Mouse (Mus musculus): Measurements from ENCODE around the gene Spata32. TPM values are rescaled to one million over a fixed set of nuclear protein-coding genes. Genes with fewer than 3 reads are reported as not detected.

Gene Spata32
- polyA plus RNA-seq, 1 experiment from 2014 or later, result not detected

DNA sequence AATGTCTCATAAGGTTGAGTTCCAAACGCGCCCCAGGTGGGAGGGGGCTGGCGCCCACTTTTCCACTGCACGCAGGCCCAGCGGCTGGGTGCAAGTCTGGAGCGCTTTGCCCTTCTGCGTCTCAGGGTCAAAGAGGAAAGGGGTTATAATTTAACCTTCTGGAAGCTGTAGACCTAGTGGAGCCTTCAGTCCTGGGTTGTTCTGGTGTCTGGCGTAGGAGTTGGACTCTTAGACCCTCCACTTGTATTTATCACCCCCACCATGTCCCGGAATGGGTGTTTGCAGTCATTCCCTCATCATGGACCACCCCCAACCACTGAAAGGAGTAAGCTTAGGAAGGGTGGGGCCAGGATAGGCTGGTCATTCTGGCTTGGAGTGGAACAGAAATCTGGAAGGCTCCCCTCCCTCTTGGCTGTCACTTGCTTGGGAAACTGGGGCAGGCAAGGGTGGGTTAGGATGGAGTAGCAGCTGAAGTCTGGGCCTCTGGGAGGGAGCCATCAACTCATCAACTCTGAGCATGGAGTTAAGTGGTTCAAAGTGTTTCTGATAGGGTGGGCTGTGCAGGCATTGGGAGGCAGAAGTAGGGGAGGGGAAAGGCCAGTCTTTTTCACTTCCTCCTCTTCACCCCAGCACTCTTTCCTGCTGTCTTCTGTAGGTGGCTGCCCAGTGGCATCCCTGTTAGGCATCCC lies 46.4 kb downstream of the Spata32 start:
- no peaks in the 10 kb centered on the region for H3K36me3 ChIP-seq
- 35% methylated on average over 9 of the region's 9 CpGs for WGBS
- no peak overlapping the region for H3K27ac ChIP-seq
- H3K9ac ChIP-seq, result no peak overlapping the region
- H3K27me3 ChIP-seq, result peaks cover 49% of the 10 kb centered on the region
- no peak for ATAC-seq (ENCODE audit: borderline replicate concordance, extremely low read depth, low FRiP score, low TSS enrichment)
- H3K9me3 ChIP-seq, result no peaks in the 10 kb centered on the region
- peaks cover 12% of the 10 kb centered on the region for H3K4me1 ChIP-seq
- H3K4me2 ChIP-seq, result peak overlapping the region; percentile 98
- H3K4me3 ChIP-seq, result peak overlapping the region; percentile 54

DNA sequence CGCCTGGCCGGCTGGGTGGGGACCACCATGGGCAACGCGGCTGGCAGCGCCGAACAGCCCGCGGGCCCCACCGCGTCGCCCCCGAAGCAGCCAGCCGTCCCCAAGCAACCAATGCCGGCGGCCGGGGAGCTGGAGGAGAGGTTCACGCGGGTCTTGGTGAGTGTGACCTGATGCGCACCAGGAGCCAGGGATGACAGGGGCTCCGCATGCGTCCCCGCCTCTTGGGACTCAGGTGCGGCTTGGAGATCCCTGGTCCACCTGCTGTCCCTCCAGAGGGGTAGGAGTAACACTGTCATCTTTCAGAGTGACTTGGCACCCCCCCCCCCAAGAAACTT lies 47.0 kb downstream of the Spata32 start:
- WGBS, result 2% methylated on average over 23 of the region's 23 CpGs
- Histone ChIP-seq H3K27me3 (peaks cover 49% of the 10 kb centered on the region), H3K9me3 (no peaks in the 10 kb centered on the region), H3K4me2 (peak overlapping the region; percentile 98), H3K27ac (no peak overlapping the region), H3K4me1 (peaks cover 12% of the 10 kb centered on the region), H3K4me3 (peak overlapping the region; percentile 54), H3K36me3 (no peaks in the 10 kb centered on the region), H3K9ac (peak overlapping the region; percentile 36)
- no peak for ATAC-seq (ENCODE audit: borderline replicate concordance, extremely low read depth, low FRiP score, low TSS enrichment)

DNA sequence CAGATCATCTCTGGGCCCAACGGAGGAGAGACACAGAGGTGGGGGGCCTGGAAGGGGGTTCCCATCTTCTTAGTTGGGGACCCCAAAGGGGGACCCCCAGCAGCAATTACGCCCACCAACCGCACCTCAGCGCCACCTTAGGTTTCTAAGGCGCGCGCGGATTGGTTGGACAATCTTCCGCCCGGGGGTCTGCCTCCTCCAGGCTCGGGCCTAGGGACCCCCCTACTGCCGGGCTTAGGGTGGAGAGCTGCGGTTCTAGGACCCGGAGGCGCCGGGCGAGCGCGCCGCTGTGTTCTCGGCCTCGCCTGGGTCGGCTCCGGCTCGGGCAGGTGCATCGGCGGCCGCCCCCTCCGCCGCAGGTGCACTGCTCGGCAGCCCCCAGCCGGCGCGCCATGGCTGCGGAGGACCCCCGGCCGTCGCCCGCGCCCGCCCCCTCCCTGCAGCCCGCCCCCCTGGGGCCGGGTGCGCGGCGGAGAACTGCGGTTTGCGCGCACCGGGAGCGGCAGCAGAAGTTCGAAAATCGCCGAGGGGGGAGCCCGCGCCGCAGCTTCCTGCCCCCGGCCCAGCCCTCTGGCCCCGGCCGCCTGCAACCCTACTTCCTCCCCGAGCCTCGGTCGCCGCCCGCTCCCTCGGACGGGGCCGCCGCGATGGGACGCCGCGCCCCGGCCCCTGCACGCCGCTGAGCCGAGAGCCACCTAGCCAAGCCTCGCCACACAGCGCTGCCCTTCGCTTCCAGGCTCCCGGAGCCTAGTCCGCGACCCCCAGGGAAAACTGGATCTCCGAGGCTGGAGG lies 47.5 kb downstream of the Spata32 start, which contains the start of gene Fmnl1:
TSS of gene Fmnl1 (plus strand) at position 614 of the 792 bp plus-strand sequence.
- H3K27ac ChIP-seq, result no peak within 1 kb of the TSS
- peak within 1 kb of the TSS; percentile 54 for H3K4me3 ChIP-seq
- peaks cover 49% of the 10 kb centered on the region for H3K27me3 ChIP-seq
- H3K4me2 ChIP-seq, result peak within 1 kb of the TSS; percentile 98
- ATAC-seq (ENCODE audit: borderline replicate concordance, extremely low read depth, low FRiP score, low TSS enrichment), result peak; percentile 12; the same call in 1 of the 2 replicates
- peak within 1 kb of the TSS; percentile 36 for H3K9ac ChIP-seq
- WGBS, result 1% methylated on average over 61 of the region's 84 CpGs
- peaks cover 12% of the 10 kb centered on the region for H3K4me1 ChIP-seq
- H3K36me3 ChIP-seq, result no peaks in the 10 kb centered on the region
- no peaks in the 10 kb centered on the region for H3K9me3 ChIP-seq

DNA sequence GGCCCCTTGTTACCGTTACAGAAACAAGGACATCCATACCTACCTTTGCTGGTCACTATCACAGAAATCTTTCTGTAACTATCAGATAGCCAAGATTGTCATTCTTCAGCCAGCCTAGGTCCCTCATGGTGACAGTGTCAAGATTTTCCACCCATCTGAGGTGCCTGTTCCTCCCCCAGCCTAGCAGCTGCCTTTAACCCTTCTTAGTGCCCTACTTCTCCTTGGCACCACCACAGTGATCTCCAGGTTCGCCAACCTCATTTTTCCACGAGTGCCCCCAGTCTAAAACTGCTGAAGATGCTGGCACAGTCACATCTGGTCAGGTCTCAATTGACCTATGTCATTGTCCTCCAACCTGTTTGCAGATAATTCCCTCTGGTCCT lies 48.1 kb downstream of the Spata32 start:
- no peaks in the 10 kb centered on the region for H3K9me3 ChIP-seq
- peak overlapping the region; percentile 54 for H3K4me3 ChIP-seq
- no peak for ATAC-seq (ENCODE audit: borderline replicate concordance, extremely low read depth, low FRiP score, low TSS enrichment)
- no peak overlapping the region for H3K27ac ChIP-seq
- WGBS, result 37% methylated on average over 3 of the region's 3 CpGs
- no peaks in the 10 kb centered on the region for H3K36me3 ChIP-seq
- H3K4me1 ChIP-seq, result peaks cover 12% of the 10 kb centered on the region
- peaks cover 49% of the 10 kb centered on the region for H3K27me3 ChIP-seq
- H3K4me2 ChIP-seq, result peak overlapping the region; percentile 98
- H3K9ac ChIP-seq, result no peak overlapping the region

DNA sequence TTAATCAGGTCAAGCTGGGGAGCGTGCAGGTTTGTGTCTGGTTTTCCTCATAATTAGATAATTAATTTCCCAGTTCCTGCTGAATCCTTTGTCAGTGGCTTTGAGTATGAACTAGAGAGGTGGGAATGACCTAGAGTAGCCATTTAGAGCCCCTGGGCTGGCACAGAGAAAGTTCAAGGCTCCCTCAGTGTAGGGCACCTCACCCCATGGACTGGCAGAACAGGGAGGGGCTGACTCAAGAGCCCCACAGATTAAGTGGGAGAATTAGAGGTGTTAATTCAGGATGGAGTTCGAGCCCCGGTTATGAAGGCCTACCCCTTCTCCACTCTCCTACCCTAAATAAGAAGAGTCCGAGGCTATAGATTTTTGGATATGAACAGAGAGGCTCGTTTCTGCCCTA lies 48.6 kb downstream of the Spata32 start:
- WGBS, result 77% methylated on average over 5 of the region's 5 CpGs
- Histone ChIP-seq H3K4me3 (no peak overlapping the region), H3K9ac (no peak overlapping the region), H3K4me1 (peaks cover 12% of the 10 kb centered on the region), H3K4me2 (no peak overlapping the region), H3K9me3 (no peaks in the 10 kb centered on the region), H3K27me3 (peaks cover 49% of the 10 kb centered on the region), H3K27ac (no peak overlapping the region), H3K36me3 (no peaks in the 10 kb centered on the region)
- ATAC-seq (ENCODE audit: borderline replicate concordance, extremely low read depth, low FRiP score, low TSS enrichment), result no peak

DNA sequence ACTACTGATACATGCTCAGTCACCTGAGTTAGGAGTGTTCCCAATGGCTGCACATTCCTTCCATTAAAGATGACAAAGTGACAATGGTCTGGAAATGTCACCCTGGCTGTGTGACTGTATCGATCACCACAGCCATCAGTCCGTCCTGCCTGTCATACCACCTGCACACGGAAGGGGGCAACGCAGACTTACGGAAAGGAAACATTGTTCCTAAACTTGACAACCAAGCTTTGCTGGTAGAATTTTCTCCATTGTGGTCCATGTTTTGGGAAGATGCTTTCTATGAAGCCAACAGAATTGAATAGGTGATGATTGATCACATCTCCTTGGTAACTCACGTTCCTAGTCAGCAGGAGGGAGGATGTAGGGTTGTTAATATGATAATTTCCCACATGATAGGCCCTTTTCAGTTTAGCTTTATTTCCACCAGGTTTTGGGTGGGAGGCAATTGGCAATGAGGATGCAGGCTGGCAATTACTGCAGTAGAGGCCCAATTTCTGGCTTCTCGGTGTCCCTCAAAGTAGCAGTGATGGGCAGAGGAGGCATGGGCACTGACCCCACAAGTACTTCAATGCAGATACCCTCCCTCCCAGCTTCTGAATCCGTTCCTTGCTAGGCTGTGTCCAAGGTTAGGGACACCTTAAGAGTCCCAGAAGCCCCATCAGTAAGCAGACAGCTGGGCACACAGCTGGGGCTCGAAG lies 49.4 kb downstream of the Spata32 start:
- Histone ChIP-seq H3K4me3 (no peak overlapping the region), H3K27me3 (peaks cover 49% of the 10 kb centered on the region), H3K36me3 (no peaks in the 10 kb centered on the region), H3K4me2 (no peak overlapping the region), H3K4me1 (peaks cover 12% of the 10 kb centered on the region), H3K27ac (no peak overlapping the region), H3K9ac (no peak overlapping the region), H3K9me3 (no peaks in the 10 kb centered on the region)
- 19% methylated on average over 9 of the region's 9 CpGs for WGBS
- no peak for ATAC-seq (ENCODE audit: borderline replicate concordance, extremely low read depth, low FRiP score, low TSS enrichment)

DNA sequence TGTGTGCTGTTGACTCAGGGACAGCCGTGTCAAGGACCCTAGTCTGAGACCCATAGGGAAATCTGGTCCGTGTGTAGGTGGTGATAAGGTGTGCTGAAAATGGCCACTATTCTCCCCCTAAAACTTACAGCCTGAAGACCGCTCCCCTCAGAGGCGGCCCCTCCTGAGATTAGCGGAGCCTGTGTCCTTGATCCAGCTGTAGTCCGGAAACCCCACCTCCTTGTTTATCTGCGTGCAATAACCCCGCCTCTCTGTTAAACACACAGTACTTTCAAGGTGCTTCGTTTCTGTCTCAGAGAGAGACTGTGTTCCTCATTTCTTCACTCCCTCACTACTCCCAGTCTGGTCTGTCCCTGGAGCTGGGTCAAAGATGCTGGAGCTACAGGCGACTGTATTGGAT lies 53.8 kb downstream of the Spata32 start:
- no peak overlapping the region for H3K4me3 ChIP-seq
- no peak for ATAC-seq (ENCODE audit: borderline replicate concordance, extremely low read depth, low FRiP score, low TSS enrichment)

DNA sequence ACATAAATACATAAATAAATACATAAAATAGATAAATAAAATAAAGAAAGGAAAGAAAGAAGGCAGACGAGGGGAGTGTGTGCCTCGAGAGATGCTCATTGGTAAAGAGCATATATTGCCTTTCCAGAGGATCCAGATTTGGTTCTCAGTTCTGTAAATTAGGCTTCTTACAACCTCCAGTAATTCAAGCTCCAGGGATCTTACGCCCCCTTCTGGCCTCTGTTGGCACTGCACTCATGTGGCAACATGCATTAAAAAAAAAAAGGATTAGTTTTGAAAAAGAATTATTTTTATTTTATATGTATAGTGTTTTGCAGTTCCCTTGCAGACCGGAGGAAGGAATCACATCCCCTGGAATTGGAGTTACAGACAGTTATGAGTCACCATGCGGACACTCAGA lies 56.1 kb downstream of the Spata32 start:
- Histone ChIP-seq H3K4me1 (peaks cover 9% of the 10 kb centered on the region), H3K4me3 (no peak overlapping the region), H3K9ac (no peak overlapping the region), H3K27me3 (no peaks in the 10 kb centered on the region), H3K36me3 (no peaks in the 10 kb centered on the region), H3K27ac (no peak overlapping the region), H3K4me2 (no peak overlapping the region), H3K9me3 (no peaks in the 10 kb centered on the region)
- no peak for ATAC-seq (ENCODE audit: borderline replicate concordance, extremely low read depth, low FRiP score, low TSS enrichment)
- 86% methylated on average over 5 of the region's 5 CpGs for WGBS

More for the DNA sequence above, 53.8 kb downstream of the Spata32 start:
- Histone ChIP-seq H3K9me3 (no peaks in the 10 kb centered on the region), H3K36me3 (no peaks in the 10 kb centered on the region), H3K27ac (no peak overlapping the region), H3K4me2 (no peak overlapping the region), H3K4me1 (no peaks in the 10 kb centered on the region), H3K9ac (no peak overlapping the region), H3K27me3 (peaks cover 6% of the 10 kb centered on the region)
- 17% methylated on average over 10 of the region's 10 CpGs for WGBS

DNA sequence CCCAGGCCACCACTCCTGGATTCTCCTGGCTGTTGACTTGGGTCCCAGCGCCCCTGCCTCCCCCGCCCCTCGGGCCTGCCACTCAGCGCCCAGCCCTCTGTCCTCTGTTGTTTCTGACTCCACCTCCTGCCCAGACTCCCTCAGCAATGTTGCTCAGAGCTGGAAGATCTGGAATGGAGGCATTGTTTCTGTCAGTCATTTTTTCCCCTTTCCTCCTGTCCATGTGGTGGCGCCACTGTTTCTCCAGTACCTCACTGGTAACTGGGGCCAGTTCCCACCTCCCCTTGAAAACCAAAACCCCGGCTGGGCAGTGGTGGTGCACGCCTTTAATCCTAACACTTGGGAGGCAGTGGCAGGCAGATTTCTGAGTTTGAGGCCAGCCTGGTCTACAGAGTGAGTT lies 56.8 kb downstream of the Spata32 start:
- H3K4me1 ChIP-seq, result peaks cover 9% of the 10 kb centered on the region
- no peaks in the 10 kb centered on the region for H3K27me3 ChIP-seq
- WGBS, result 65% methylated on average over 7 of the region's 7 CpGs
- no peak overlapping the region for H3K4me2 ChIP-seq
- no peak overlapping the region for H3K4me3 ChIP-seq
- H3K9me3 ChIP-seq, result no peaks in the 10 kb centered on the region
- no peaks in the 10 kb centered on the region for H3K36me3 ChIP-seq
- no peak for ATAC-seq (ENCODE audit: borderline replicate concordance, extremely low read depth, low FRiP score, low TSS enrichment)
- H3K9ac ChIP-seq, result no peak overlapping the region
- H3K27ac ChIP-seq, result no peak overlapping the region

DNA sequence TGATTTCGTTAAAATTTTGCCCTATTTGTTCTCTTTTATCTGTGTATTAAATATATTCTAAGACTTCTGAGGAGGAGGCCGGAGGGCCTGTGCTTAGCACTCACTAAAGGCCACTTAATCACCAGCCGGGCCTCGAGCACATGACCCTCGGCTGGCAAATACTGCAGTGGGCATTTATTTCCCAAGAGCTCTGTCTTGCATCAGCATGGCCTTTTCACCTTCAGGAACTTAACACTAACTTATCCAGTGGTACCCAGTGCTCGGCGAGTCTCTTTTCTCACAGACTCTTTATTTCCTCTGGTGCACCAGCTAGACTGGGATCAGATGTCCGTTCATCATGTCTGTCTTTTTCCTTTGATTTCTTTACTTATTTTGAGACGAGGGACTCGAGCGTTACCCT lies 57.5 kb downstream of the Spata32 start:
- Histone ChIP-seq H3K9me3 (no peaks in the 10 kb centered on the region), H3K9ac (no peak overlapping the region), H3K27me3 (no peaks in the 10 kb centered on the region), H3K27ac (no peak overlapping the region), H3K4me3 (no peak overlapping the region), H3K4me1 (peaks cover 9% of the 10 kb centered on the region), H3K4me2 (no peak overlapping the region), H3K36me3 (no peaks in the 10 kb centered on the region)
- WGBS, result 79% methylated on average over 11 of the region's 11 CpGs
- no peak for ATAC-seq (ENCODE audit: borderline replicate concordance, extremely low read depth, low FRiP score, low TSS enrichment)

DNA sequence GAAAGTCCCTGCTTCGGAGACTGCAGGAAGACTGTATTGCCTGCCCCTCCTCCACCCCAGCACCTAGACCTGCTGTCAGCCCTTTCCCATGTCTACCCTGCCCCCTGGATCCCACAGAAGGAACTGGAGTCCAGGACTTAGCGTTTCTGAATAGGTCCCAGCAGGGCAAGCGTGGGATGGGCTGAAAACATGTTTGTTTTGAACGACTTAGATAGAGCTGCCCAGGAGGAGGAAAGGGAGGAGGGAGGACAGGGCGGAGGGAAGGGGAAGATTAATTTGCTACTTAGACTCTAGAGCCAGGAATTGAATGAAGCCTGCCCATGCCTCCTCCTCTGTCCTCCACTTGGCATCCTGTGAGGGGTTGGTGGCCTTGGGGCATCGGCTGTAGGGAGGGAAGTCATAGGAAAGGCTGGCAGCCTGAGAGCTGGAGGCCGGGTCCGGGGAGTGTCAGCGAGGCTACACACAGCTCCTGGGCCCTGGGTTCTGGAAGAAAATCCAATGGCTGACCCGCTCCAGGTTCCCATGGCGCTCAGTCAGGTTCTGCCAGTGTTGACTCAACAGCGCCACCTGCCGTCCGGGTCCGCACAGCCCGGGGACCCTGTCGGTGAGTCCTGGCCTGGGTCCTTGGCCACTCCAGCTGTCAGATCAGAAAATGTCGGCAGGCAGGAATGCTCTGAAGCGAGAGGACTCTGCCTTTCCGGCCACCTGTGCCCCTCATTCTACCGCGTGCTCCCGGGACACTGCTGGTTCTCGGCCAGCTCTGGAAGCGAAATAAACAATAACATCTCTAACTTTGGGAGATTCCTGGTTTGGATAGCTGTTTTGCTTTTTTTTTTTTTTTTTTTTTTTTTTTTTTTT lies 59.4 kb downstream of the Spata32 start:
- Histone ChIP-seq H3K27me3 (no peaks in the 10 kb centered on the region), H3K4me1 (peaks cover 9% of the 10 kb centered on the region), H3K9me3 (no peaks in the 10 kb centered on the region), H3K9ac (peak overlapping the region; percentile 43), H3K4me2 (peak overlapping the region; percentile 80), H3K4me3 (peak overlapping the region; percentile 39), H3K27ac (peak overlapping the region; percentile 70), H3K36me3 (no peaks in the 10 kb centered on the region)
- 1% methylated on average over 25 of the region's 25 CpGs for WGBS
- ATAC-seq (ENCODE audit: borderline replicate concordance, extremely low read depth, low FRiP score, low TSS enrichment), result peak; percentile 94

All from lung, embryonic 15.5 days (tissue).